Mouse (Mus musculus) kidney, adult 9 months (tissue): ENCODE data around the gene Slc4a3.

ENCODE experiments used
- DNase-seq: peaks from one replicate; pipeline ENCODE4 v3.0.0; 2022

Slc4a3 gene

GRCm38 (mm10) chr1:75561221-75561897, 15.3 kb downstream of the Slc4a3 start:
- no peak for DNase-seq

GRCm38 (mm10) chr1:75561898-75562238, 15.8 kb downstream of the Slc4a3 start:
- no peak for DNase-seq

- DNase-seq: no peak
Measured at GRCm38 (mm10) chr1:75564102-75564501, 18.0 kb downstream of the Slc4a3 start.

- DNase-seq: no peak
Measured at GRCm38 (mm10) chr1:75564916-75565315, 18.9 kb downstream of the Slc4a3 start.

- no peak for DNase-seq
Measured at GRCm38 (mm10) chr1:75565616-75566015, 19.6 kb downstream of the Slc4a3 start.

GRCm38 (mm10) chr1:75570403-75570802, 24.3 kb downstream of the Slc4a3 start:
- DNase-seq: no peak

GRCm38 (mm10) chr1:75572776-75573175, 26.7 kb downstream of the Slc4a3 start:
- no peak for DNase-seq

GRCm38 (mm10) chr1:75573715-75574114, 27.6 kb downstream of the Slc4a3 start:
- DNase-seq: no peak

- no peak for DNase-seq
Measured at GRCm38 (mm10) chr1:75574476-75575310, 28.6 kb downstream of the Slc4a3 start.

- DNase-seq: no peak
Measured at GRCm38 (mm10) chr1:75581936-75582624, 36.0 kb downstream of the Slc4a3 start.

- DNase-seq: no peak
Measured at GRCm38 (mm10) chr1:75582625-75582956, 36.5 kb downstream of the Slc4a3 start.

- DNase-seq: no peak
Measured at GRCm38 (mm10) chr1:75583034-75583433, 37.0 kb downstream of the Slc4a3 start.

GRCm38 (mm10) chr1:75586791-75587190, 40.7 kb downstream of the Slc4a3 start:
- no peak for DNase-seq

- no peak for DNase-seq
Measured at GRCm38 (mm10) chr1:75587738-75588719, 42.0 kb downstream of the Slc4a3 start.

GRCm38 (mm10) chr1:75588874-75589273, 42.8 kb downstream of the Slc4a3 start:
- DNase-seq: peak; percentile 3

GRCm38 (mm10) chr1:75589983-75590382, 43.9 kb downstream of the Slc4a3 start:
- no peak for DNase-seq

GRCm38 (mm10) chr1:75593956-75594355, 47.9 kb downstream of the Slc4a3 start:
- no peak for DNase-seq

- DNase-seq: no peak
Measured at GRCm38 (mm10) chr1:75594836-75595235, 48.8 kb downstream of the Slc4a3 start.

GRCm38 (mm10) chr1:75595930-75596329, 49.9 kb downstream of the Slc4a3 start:
- DNase-seq: no peak

GRCm38 (mm10) chr1:75596906-75597305, 50.8 kb downstream of the Slc4a3 start:
- DNase-seq: no peak

- DNase-seq: peak; percentile 45
Measured at GRCm38 (mm10) chr1:75597622-75598021, 51.6 kb downstream of the Slc4a3 start.

- DNase-seq: no peak
Measured at GRCm38 (mm10) chr1:75601738-75602137, 55.7 kb downstream of the Slc4a3 start.

- DNase-seq: no peak
Measured at GRCm38 (mm10) chr1:75603584-75603983, 57.5 kb downstream of the Slc4a3 start.
